Comparison of ENCODE assay signal across 8 mouse cellular contexts in genomic region chr10:96621980-96622645, GRCm38 (mm10). TPM values are rescaled to one million over a fixed set of nuclear protein-coding genes. Genes with fewer than 3 reads are reported as not detected.
A peak's percentile ranks its signal among the peaks of the same experiment; 100 is the strongest.
DNase-seq lines count a peak whose midpoint lies in the region; ATAC-seq and TF ChIP-seq lines count a peak whose summit lies in the region.
"Had no signal": no experiment of that assay in that cellular context is flagged by ENCODE, and none has a peak within 500 bp of the region (broad histone marks: within the 10 kb centered on the region; RNA-seq: fewer than 3 reads in every experiment).

No protein-coding gene starts in this region.

- intact Hi-C loops in left cerebral cortex, postnatal 36 days (cut with DNase I), result loop anchor here (10.0 kb wide), 1 partner anchor 313 kb away; no protein-coding TSS in a partner anchor
- intact Hi-C loops in left cerebral cortex, postnatal 14 days (cut with DNase I), result loop anchor here (5.0 to 10.0 kb wide), 4 partner anchors 100 to 453 kb away; no protein-coding TSS in a partner anchor

- peaks cover 28% of the 10 kb centered on the region for H3K36me3 ChIP-seq in embryonic facial prominence, embryonic 12.5 days
- H3K36me3 ChIP-seq in midbrain, postnatal 0 days (ENCODE audit: insufficient read depth, low read length), result 0 out of 2 replicates have a peak, but pooled peaks cover 5% of the 10 kb centered on the region

- no peak overlapping the region for H3K9ac ChIP-seq in embryonic facial prominence, embryonic 12.5 days
- H3K9ac ChIP-seq in midbrain, postnatal 0 days (replicated peaks; ENCODE audit: low read length, poor library complexity, severe bottlenecking), result peak overlapping the region; percentile 50

- H3K27ac ChIP-seq in embryonic facial prominence, embryonic 12.5 days, result no peak overlapping the region
- no peak overlapping the region for H3K27ac ChIP-seq in midbrain, postnatal 0 days (ENCODE audit: low read depth, low read length)

- H3K4me1 ChIP-seq in embryonic facial prominence, embryonic 12.5 days, result peaks cover 33% of the 10 kb centered on the region
- H3K4me1 ChIP-seq in midbrain, postnatal 0 days (ENCODE audit: insufficient read depth, low read length), result peaks cover 3% of the 10 kb centered on the region; the same call in 1 of the 2 replicates

- TF ChIP-seq CTCF in midbrain, postnatal 0 days (IDR thresholded peaks at IDR 0.05), result no peak

- 82% methylated on average over 13 of the region's 13 CpGs for WGBS in embryonic facial prominence, embryonic 12.5 days
- WGBS in midbrain, postnatal 0 days, result 51% methylated on average over 13 of the region's 13 CpGs

- peak; percentile 21 for DNase-seq in thymus, postnatal 25 days
- DNase-seq in thymus, postnatal 14 days, result no peak
- peak; percentile 44 for DNase-seq in kidney, adult 9 months
- DNase-seq in midbrain, postnatal 0 days (ENCODE audit: low spot score), result no peak
- no peak for DNase-seq in left cerebral cortex, postnatal 36 days (ENCODE audit: low spot score in 2 of 2)
- DNase-seq in left cerebral cortex, postnatal 14 days (ENCODE audit: low spot score in 2 of 2), result no peak

- H3K4me2 ChIP-seq in embryonic facial prominence, embryonic 12.5 days (replicated peaks), result peak overlapping the region; percentile 86
- H3K4me2 ChIP-seq in midbrain, postnatal 0 days (ENCODE audit: low read depth, low read length, poor library complexity, severe bottlenecking), result peak overlapping the region; percentile 71

- H3K4me3 ChIP-seq in embryonic facial prominence, embryonic 12.5 days, result peak overlapping the region; percentile 34
- H3K4me3 ChIP-seq in midbrain, postnatal 0 days (ENCODE audit: low read depth, low read length), result peak overlapping the region; percentile 52
- H3K4me3 ChIP-seq: erythroblast, embryonic 14.5 days had no signal

- no peaks in the 10 kb centered on the region for H3K27me3 ChIP-seq in embryonic facial prominence, embryonic 12.5 days
- no peaks in the 10 kb centered on the region for H3K27me3 ChIP-seq in midbrain, postnatal 0 days (ENCODE audit: insufficient read depth, low read length)

- no peaks in the 10 kb centered on the region for H3K9me3 ChIP-seq in embryonic facial prominence, embryonic 12.5 days
- no peaks in the 10 kb centered on the region for H3K9me3 ChIP-seq in midbrain, postnatal 0 days (ENCODE audit: low read length)

- no peak for ATAC-seq in embryonic facial prominence, embryonic 12.5 days (ENCODE audit: insufficient number of reproducible peaks, insufficient read depth, low FRiP score, low TSS enrichment)
- ATAC-seq in midbrain, postnatal 0 days (ENCODE audit: low FRiP score), result no peak

RNA-seq across cellular contexts. Expression of gene Btg1, which starts 5.3 kb away (rescaled TPM):
- 70.3 and 71.9 TPM in 2 replicates for polyA plus RNA-seq in embryonic facial prominence, embryonic 12.5 days (2016; fragmentation: Nextera tagmentation; extraction: Ambion mirVana)
- total RNA-seq in midbrain, postnatal 0 days (2014; rRNA removed), result 15.2 and 21.3 TPM in 2 replicates
- polyA plus RNA-seq in midbrain, postnatal 0 days (2015; fragmentation: Nextera tagmentation; extraction: Ambion mirVana), result 20.7 and 21.3 TPM in 2 replicates
- total RNA-seq in left cerebral cortex, postnatal 36 days (2021), result 10 to 100 TPM; 34.8 to 41.6 TPM
- total RNA-seq in left cerebral cortex, postnatal 14 days (2021), result 10 to 100 TPM; 34.6 to 36.9 TPM

Comparison
In these comparisons a context has a peak if more than half of its experiments do, and no peak if none do; other contexts are left out.
1. DNase-seq: peak in thymus, postnatal 25 days (single experiment) and kidney, adult 9 months (single experiment); none in thymus, postnatal 14 days (single experiment), midbrain, postnatal 0 days (single experiment), left cerebral cortex, postnatal 36 days (0 of 2) and left cerebral cortex, postnatal 14 days (0 of 2).